In genomic region chr1:191420930-191421404, GRCm38 (mm10) we compare ENCODE assay signal across 9 mouse cellular contexts. TPM values are rescaled to one million over a fixed set of nuclear protein-coding genes. Genes with fewer than 3 reads are reported as not detected.
DNase-seq lines count a peak whose midpoint lies in the region; ATAC-seq and TF ChIP-seq lines count a peak whose summit lies in the region.
"Had no signal": no experiment of that assay in that cellular context is flagged by ENCODE, and none has a peak within 500 bp of the region (broad histone marks: within the 10 kb centered on the region; RNA-seq: fewer than 3 reads in every experiment).

No protein-coding gene starts in this region.

- H3K4me3 ChIP-seq in lung, adult 2 months (replicated peaks; ENCODE audit: extremely low read depth, low read depth, low read length) = no peak overlapping the region
- H3K4me3 ChIP-seq: hindbrain, embryonic 15.5 days had no signal

- peak; percentile 47 to 51 for DNase-seq in lung, adult 18-20 months
- DNase-seq in lung, adult 2 months = no peak
- peak; percentile 69 to 71 for DNase-seq in heart, adult 9 months (ENCODE audit: low spot score in 2 of 2)
- DNase-seq in kidney, postnatal 4 days = peak; percentile 36 to 52
- DNase-seq in embryo, embryonic 10 days (ENCODE audit: low spot score) = no peak
- DNase-seq in right cerebral cortex, postnatal 4 days = no peak
- no peak for DNase-seq in cerebellum, adult 8-10 months

- no peaks in the 10 kb centered on the region; the same call in none of the 2 replicates for H3K4me1 ChIP-seq in lung, adult 2 months (ENCODE audit: control insufficient read depth, insufficient read depth, low read length)
- H3K4me1 ChIP-seq: hindbrain, embryonic 15.5 days had no signal

- TF ChIP-seq CTCF in lung, adult 2 months (IDR thresholded peaks at IDR 0.05; ENCODE audit: insufficient read depth, low read length) = no peak

- peak; percentile 32 for ATAC-seq in monocyte, adult 5-6 weeks (replicated peaks; ENCODE audit: insufficient number of reproducible peaks, low FRiP score, low TSS enrichment, poor library complexity, severe bottlenecking)

- 33% methylated on average over 6 of the region's 6 CpGs for WGBS in lung, adult 2 months

- no peak for TF ChIP-seq POLR2A in lung, adult 2 months (IDR thresholded peaks at IDR 0.05; ENCODE audit: borderline replicate concordance, extremely low read depth, low read depth, low read length)

RNA-seq across cellular contexts. Expression of gene Ppp2r5a, which starts 17.9 kb away (rescaled TPM):
- 91.0 and 94.6 TPM in 2 replicates for polyA plus RNA-seq in lung, adult 2 months (2012; rRNA removed)
- total RNA-seq in monocyte, adult 5-6 weeks (2017) = 479 to 620 TPM (median 501 TPM) in 3 replicates

Comparison
In these comparisons a context has a peak if more than half of its experiments do, and no peak if none do; other contexts are left out.
1. DNase-seq: peak in lung, adult 18-20 months (2 of 2), heart, adult 9 months (2 of 2) and kidney, postnatal 4 days (2 of 2); none in lung, adult 2 months (single experiment), embryo, embryonic 10 days (single experiment), right cerebral cortex, postnatal 4 days (single experiment) and cerebellum, adult 8-10 months (single experiment).